Mouse (Mus musculus): ENCODE measurements around the gene Igfl3. TPM values are rescaled to one million over a fixed set of nuclear protein-coding genes. Genes with fewer than 3 reads are reported as not detected.

Igfl3 gene
- not detected in 2 replicates for polyA plus RNA-seq (2012; rRNA removed)

DNA sequence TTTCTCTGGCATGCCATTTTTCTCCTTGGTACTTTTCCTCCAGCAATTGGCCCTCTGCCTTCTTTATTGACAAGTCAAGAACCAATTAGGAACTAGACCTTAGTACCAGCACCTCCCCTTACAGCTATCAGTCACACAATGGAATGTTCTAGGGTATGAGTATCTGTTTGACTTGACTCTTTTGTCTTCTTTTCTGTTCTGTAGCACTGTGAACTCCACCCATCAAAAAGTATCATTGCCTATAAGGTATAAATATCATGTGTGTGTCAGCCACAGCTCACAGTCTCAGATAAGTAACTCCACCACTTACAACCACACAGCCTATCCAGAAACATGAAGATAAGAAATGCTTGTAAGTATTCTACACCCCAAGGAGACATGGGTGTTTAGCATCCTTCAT is at the start of gene Igfl3:
Gene Igfl3 (plus strand): TSS at position 301 of the 400 bp plus-strand sequence.
- TF ChIP-seq POLR2A (IDR thresholded peaks at IDR 0.05; ENCODE audit: borderline replicate concordance, insufficient read depth, low read length): no peak
- no peak for TF ChIP-seq CTCF (IDR thresholded peaks at IDR 0.05; ENCODE audit: borderline replicate concordance, insufficient read depth, low read depth, low read length)
- Histone ChIP-seq H3K27me3 (ENCODE audit: control insufficient read depth, insufficient read depth, low read length) (no peaks in the 10 kb centered on the region), H3K27ac (ENCODE audit: insufficient read depth, low read length) (no peak within 1 kb of the TSS), H3K4me1 (ENCODE audit: control insufficient read depth, insufficient read depth, low read length) (no peaks in the 10 kb centered on the region), H3K4me3 (replicated peaks; ENCODE audit: insufficient read depth, low read depth, low read length) (no peak within 1 kb of the TSS)
- no peak for DNase-seq

DNA sequence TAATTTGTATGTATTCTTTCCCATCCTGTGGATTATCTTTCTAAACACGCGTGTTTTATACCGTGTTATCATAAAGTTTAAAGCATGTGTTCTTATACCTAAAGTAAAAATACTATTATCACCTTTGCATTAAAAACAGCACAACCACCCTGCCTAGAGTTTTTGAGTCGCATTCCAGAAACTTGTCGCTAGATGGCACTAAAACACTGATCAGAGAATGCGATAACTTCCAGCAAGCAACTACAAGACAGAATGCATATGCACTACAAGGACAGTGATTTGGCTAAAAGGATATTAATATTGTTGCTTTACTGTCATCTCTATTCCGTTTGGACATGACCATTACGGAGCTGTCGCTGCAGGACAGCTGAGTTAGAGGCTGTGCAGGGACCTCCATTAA is 34.6 kb downstream of the Igfl3 start:
- no peak for DNase-seq
- 14% methylated on average over 9 of the region's 9 CpGs for WGBS
- H3K27me3 ChIP-seq (ENCODE audit: control insufficient read depth, insufficient read depth, low read length): no peaks in the 10 kb centered on the region
- H3K4me1 ChIP-seq (ENCODE audit: control insufficient read depth, insufficient read depth, low read length): no peaks in the 10 kb centered on the region
- no peak overlapping the region for H3K27ac ChIP-seq (ENCODE audit: insufficient read depth, low read length)
- no peak overlapping the region for H3K4me3 ChIP-seq (replicated peaks; ENCODE audit: insufficient read depth, low read depth, low read length)
- TF ChIP-seq CTCF (IDR thresholded peaks at IDR 0.05; ENCODE audit: borderline replicate concordance, insufficient read depth, low read depth, low read length) (no peak), POLR2A (IDR thresholded peaks at IDR 0.05; ENCODE audit: borderline replicate concordance, insufficient read depth, low read length) (no peak)

DNA sequence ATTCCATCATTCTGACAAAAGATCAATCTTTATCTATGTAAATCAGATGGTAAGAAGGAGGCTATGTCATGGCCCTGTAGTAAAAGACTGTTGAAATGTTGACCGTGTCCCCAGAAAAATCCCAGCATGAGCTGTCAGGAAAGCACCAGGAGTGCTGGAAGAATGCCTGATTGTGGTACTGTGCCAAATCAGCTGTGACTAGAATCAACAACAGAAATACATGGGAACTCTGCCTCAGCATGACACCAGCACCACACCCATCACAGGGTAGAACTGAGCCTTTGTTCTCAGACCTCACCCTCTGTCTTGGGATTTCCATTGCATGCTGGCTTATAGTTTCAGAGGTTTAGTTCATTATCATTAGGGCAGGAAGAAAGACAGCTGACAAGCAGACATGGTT is 38.4 kb downstream of the Igfl3 start:
- H3K27me3 ChIP-seq (ENCODE audit: control insufficient read depth, insufficient read depth, low read length): no peaks in the 10 kb centered on the region
- no peak for DNase-seq
- 29% methylated on average over 1 of the region's 1 CpGs for WGBS
- no peak overlapping the region for H3K27ac ChIP-seq (ENCODE audit: insufficient read depth, low read length)
- H3K4me1 ChIP-seq (ENCODE audit: control insufficient read depth, insufficient read depth, low read length): no peaks in the 10 kb centered on the region
- TF ChIP-seq POLR2A (IDR thresholded peaks at IDR 0.05; ENCODE audit: borderline replicate concordance, insufficient read depth, low read length): no peak
- TF ChIP-seq CTCF (IDR thresholded peaks at IDR 0.05; ENCODE audit: borderline replicate concordance, insufficient read depth, low read depth, low read length): no peak
- no peak overlapping the region for H3K4me3 ChIP-seq (replicated peaks; ENCODE audit: insufficient read depth, low read depth, low read length)

Other genes with a start within 250 kb of the Igfl3 start
- 0.10 TPM in 1 of 2 replicates, not detected in the other for gene Ceacam11, start 204.4 kb upstream of the Igfl3 start, polyA plus RNA-seq (2012; rRNA removed)
- gene Ceacam13, start 166.6 kb upstream of the Igfl3 start, polyA plus RNA-seq (2012; rRNA removed): not detected in 2 replicates
- not detected in 2 replicates for gene Ceacam12, start 110.6 kb upstream of the Igfl3 start, polyA plus RNA-seq (2012; rRNA removed)
- not detected in 2 replicates for gene Mill1, start 68.9 kb downstream of the Igfl3 start, polyA plus RNA-seq (2012; rRNA removed)
- not detected in 2 replicates for gene Psg18, start 178.5 kb downstream of the Igfl3 start, polyA plus RNA-seq (2012; rRNA removed)